Mouse (Mus musculus): ENCODE measurements at regions not wholly inside any gene's neighbourhood (a gene's known extent, or its start where the extent isn't known, plus 50 kb on each side); places are given as distances from the start of the nearest gene placed in this dataset.

- no peak for DNase-seq (ENCODE audit: low spot score in 2 of 2)
Measured at GRCm38 (mm10) chr14:33794262-33794661, 129.1 kb upstream of the Gdf10 start.

GRCm38 (mm10) chr14:33797551-33798303 is 125.7 kb upstream of the Gdf10 start:
- DNase-seq (ENCODE audit: low spot score in 2 of 2): no peak

- no peak for DNase-seq (ENCODE audit: low spot score in 2 of 2)
Measured at GRCm38 (mm10) chr14:33804321-33804720, 119.1 kb upstream of the Gdf10 start.

- DNase-seq (ENCODE audit: low spot score in 2 of 2): no peak
Measured at GRCm38 (mm10) chr14:33804721-33805120, 118.7 kb upstream of the Gdf10 start.

- no peak for DNase-seq (ENCODE audit: low spot score in 2 of 2)
Measured at GRCm38 (mm10) chr14:33807196-33807595, 116.2 kb upstream of the Gdf10 start.

- DNase-seq (ENCODE audit: low spot score in 2 of 2): no peak
Measured at GRCm38 (mm10) chr14:33808593-33809265, 114.7 kb upstream of the Gdf10 start.

- no peak for DNase-seq (ENCODE audit: low spot score in 2 of 2)
Measured at GRCm38 (mm10) chr14:33810584-33810983, 112.8 kb upstream of the Gdf10 start.

- DNase-seq (ENCODE audit: low spot score in 2 of 2): no peak
Measured at GRCm38 (mm10) chr14:33811241-33811640, 112.1 kb upstream of the Gdf10 start.

- DNase-seq (ENCODE audit: low spot score in 2 of 2): no peak
Measured at GRCm38 (mm10) chr14:33812266-33812665, 111.1 kb upstream of the Gdf10 start.

GRCm38 (mm10) chr14:33812772-33813171 is 110.6 kb upstream of the Gdf10 start:
- no peak for DNase-seq (ENCODE audit: low spot score in 2 of 2)

GRCm38 (mm10) chr14:33813274-33813673 is 110.1 kb upstream of the Gdf10 start:
- no peak for DNase-seq (ENCODE audit: low spot score in 2 of 2)

- no peak for DNase-seq (ENCODE audit: low spot score in 2 of 2)
Measured at GRCm38 (mm10) chr14:33814107-33814506, 109.3 kb upstream of the Gdf10 start.

GRCm38 (mm10) chr14:33814599-33814998 is 108.8 kb upstream of the Gdf10 start:
- DNase-seq (ENCODE audit: low spot score in 2 of 2): no peak

GRCm38 (mm10) chr14:33820541-33821260 is 102.7 kb upstream of the Gdf10 start:
- no peak for DNase-seq (ENCODE audit: low spot score in 2 of 2)

GRCm38 (mm10) chr14:33821436-33821835 is 102.0 kb upstream of the Gdf10 start:
- no peak for DNase-seq (ENCODE audit: low spot score in 2 of 2)

GRCm38 (mm10) chr14:33824421-33824874 is 98.9 kb upstream of the Gdf10 start:
- DNase-seq (ENCODE audit: low spot score in 2 of 2): peak in 1 of 2 experiments; percentile 34

- no peak for DNase-seq (ENCODE audit: low spot score in 2 of 2)
Measured at GRCm38 (mm10) chr14:33826003-33826644, 97.3 kb upstream of the Gdf10 start.

- peak; percentile 16 to 39 for DNase-seq (ENCODE audit: low spot score in 2 of 2)
Measured at GRCm38 (mm10) chr14:33832650-33833319, 90.6 kb upstream of the Gdf10 start.

GRCm38 (mm10) chr14:33836341-33836740 is 87.0 kb upstream of the Gdf10 start:
- DNase-seq (ENCODE audit: low spot score in 2 of 2): no peak

GRCm38 (mm10) chr14:33841821-33842220 is 81.6 kb upstream of the Gdf10 start:
- no peak for DNase-seq (ENCODE audit: low spot score in 2 of 2)

GRCm38 (mm10) chr14:33853499-33853898 is 69.9 kb upstream of the Gdf10 start:
- DNase-seq (ENCODE audit: low spot score in 2 of 2): no peak
